Mouse (Mus musculus) liver, adult (tissue): ENCODE data around the gene Zfhx3.

ENCODE experiments used
- GATA4 ChIP-seq: IDR thresholded peaks from 2 replicates; pipeline ENCODE4 v1.6.1; 2014; ENCODE audit warnings: mild to moderate bottlenecking, low read length; ENCODE audit not compliant: insufficient replicate concordance

The Zfhx3 gene

GRCm38 (mm10) chr8:108778551-108778950, 836.1 kb downstream of the Zfhx3 start:
- TF ChIP-seq GATA4 = no peak

GRCm38 (mm10) chr8:108780766-108781165, 838.3 kb downstream of the Zfhx3 start:
- TF ChIP-seq GATA4 = no peak

DNA sequence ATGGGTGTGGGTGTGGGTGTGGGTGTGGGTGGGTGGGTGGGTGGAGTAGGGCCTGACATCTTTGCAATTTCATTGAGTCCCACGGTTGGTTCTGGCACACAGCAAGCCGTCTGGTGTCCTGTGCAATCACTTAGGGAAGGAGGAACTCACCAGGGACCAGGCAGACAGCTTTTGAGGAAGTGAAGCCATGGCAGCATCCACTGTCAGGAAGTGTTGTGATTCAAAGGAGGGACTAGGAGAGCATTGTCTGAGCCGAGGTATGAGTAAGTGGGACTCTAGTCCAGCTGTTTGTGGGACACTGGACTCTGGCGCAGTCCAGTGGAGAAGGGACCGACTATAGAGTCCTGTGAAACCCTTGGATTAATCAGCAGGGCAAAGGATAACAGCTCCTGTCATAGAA, 838.7 kb downstream of the Zfhx3 start:
- no peak for TF ChIP-seq GATA4

- TF ChIP-seq GATA4 = no peak
These were observed 840.7 kb downstream of the Zfhx3 start for GRCm38 (mm10) chr8:108783155-108783554.

- TF ChIP-seq GATA4 = no peak
These were observed 845.8 kb downstream of the Zfhx3 start for GRCm38 (mm10) chr8:108788156-108788761.

- TF ChIP-seq GATA4 = no peak
These were observed 846.3 kb downstream of the Zfhx3 start for GRCm38 (mm10) chr8:108788762-108789157.

DNA sequence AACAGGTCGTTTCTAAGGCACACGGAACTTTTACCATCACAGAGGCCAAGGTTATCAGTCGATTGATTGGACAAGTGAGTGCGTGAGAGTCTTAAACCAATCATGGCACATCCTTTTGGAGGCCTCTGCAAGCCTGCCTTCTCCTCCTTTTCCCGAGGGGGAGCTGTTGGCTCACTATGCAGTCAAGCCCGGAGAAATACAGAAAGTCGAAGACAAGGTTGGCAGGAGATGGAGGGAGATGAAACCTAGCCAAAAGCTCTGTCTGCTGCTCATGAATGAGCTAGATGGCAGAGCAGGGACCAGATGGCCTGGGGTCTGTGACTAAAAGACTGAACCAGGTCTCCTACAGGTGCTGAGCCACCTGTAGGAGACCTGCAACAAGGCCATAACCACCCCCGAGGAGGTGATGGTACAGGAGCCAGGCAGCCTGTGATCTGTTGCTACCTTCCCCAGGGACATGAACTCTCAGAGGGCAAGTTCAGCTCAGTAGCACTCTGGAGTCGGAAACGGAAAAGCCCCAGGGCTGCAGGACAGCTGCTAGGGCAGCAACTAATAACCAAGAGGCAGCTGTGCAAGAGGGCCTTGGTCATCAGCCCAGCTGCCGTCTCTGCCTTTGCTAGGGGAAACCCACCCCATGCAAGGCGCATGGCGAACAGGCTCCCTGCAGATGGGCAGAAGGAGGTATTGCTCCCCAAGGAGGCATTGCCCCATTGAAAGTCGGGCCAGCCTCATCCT, 848.3 kb downstream of the Zfhx3 start:
- no peak for TF ChIP-seq GATA4

GRCm38 (mm10) chr8:108796076-108796475, 853.6 kb downstream of the Zfhx3 start:
- no peak for TF ChIP-seq GATA4

DNA sequence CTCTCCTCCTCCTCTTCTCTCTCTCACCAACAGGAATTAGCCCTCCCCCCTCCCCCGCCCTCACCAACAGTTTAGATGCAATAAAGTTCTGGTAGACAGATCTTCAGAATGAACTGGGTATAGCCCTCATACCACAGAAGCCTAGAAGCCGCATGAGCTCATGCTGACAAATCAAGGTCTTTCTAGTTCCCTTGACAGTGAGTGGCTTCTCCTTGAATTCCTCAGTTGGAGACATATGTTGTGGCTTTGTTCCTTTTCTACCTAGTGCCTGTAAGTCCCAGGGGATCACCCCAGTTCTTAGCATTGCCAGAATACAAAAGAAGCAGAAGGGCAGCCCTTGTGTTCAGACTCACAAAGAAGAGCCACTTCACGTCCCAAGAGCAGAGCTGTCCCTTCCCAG, 854.4 kb downstream of the Zfhx3 start:
- no peak for TF ChIP-seq GATA4

GRCm38 (mm10) chr8:108798012-108798411, 855.6 kb downstream of the Zfhx3 start:
- no peak for TF ChIP-seq GATA4

- TF ChIP-seq GATA4 = no peak
These were observed 856.8 kb downstream of the Zfhx3 start for GRCm38 (mm10) chr8:108799250-108799649.

GRCm38 (mm10) chr8:108800357-108800756, 857.9 kb downstream of the Zfhx3 start:
- no peak for TF ChIP-seq GATA4

DNA sequence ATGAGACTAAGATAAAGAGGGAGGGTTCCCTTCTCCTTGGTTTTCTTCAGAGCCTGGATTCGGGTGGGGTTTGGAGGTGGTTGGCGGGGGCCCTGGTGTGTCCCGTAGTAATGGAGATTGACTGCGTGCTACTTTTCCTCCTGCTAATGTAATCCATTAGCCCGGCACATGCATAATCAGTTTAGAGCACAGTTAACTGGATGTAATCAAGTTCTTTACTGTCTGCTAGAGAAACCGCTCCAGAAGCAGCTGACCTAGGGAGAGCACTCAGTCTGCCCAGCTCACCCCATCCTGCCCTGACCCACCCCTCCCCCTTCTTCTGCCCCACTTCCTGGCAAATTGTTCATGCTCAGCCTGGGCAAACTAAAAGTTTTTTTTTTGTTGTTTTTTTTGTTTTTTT, 860.6 kb downstream of the Zfhx3 start:
- no peak for TF ChIP-seq GATA4

DNA sequence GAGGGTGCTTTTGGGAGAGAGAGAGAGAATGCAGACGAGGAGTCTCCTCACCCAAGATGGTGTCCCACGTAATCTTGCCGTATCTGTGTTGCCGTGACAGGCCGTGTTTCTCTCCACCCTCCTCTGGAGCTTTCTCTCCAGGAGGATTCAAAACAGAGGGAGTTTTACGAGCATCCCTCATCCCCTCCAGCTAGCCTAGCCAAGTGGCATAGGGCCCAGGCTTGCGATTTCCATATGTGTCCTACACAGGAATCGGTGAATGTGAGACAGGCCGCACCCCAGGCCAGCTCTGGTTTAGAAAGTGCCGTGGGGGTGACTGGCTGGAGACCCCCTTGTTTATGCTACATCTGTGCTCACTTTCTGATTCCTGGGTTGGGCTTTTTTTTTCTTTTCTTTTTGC, 869.2 kb downstream of the Zfhx3 start:
- no peak for TF ChIP-seq GATA4

- TF ChIP-seq GATA4 = no peak
These were observed 870.9 kb downstream of the Zfhx3 start for GRCm38 (mm10) chr8:108813375-108813774.

- TF ChIP-seq GATA4 = no peak
These were observed 876.8 kb downstream of the Zfhx3 start for GRCm38 (mm10) chr8:108819271-108819671.

GRCm38 (mm10) chr8:108819826-108820225, 877.4 kb downstream of the Zfhx3 start:
- no peak for TF ChIP-seq GATA4
